Mouse (Mus musculus) spleen, adult 10 weeks (tissue): ENCODE data around the gene Ankrd13b. TPM values are rescaled to one million over a fixed set of nuclear protein-coding genes. Genes with fewer than 3 reads are reported as not detected.

ENCODE experiments used
- polyA plus RNA-seq: library from polyadenylated mRNA; stranded (reverse); fragments of 350-450 nt; fragmentation: Illumina TruSeq; extraction: RNeasy Lipid Tissue Mini Kit (QIAGEN cat#74804); gene quantifications from one replicate; pipeline ENCODE4 v1.2.3, GENCODE M21; 2015; ENCODE audit warnings: low replicate concordance; ENCODE audit not compliant: insufficient read depth

Ankrd13b gene
- polyA plus RNA-seq = 1.0 TPM

DNA sequence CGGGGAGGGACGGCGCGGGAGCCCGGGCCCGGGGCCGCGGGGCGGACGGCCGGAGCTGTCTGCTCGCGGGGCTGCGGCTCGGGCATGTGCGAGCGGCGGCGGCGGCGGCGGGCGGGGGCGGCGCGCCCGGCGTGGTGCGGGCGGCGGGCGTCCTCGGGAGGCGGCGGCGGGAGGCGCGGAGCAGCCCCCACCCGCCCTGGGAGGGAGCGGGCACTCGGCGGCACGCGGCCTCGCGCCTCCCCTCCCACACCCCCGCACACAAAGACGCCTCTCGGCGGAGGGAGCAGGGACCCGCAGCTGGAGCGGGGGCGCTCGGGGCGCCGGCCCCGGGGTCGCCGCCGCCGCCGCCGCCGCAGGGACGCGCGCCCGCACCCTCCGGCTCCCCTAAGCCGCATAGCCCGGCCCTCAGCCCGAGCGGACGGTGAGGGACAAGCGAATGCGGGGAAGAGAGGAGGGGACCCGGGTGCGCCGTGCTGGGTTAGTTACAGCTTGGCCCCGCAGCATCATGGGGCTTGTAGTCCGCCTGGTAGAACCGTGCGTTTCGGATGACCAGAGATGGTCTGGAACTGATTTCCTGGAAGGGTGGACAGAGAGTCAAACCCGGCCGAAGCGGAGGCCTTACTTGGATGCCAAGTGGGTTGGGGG lies at the start of gene Ankrd13b:
Gene Ankrd13b (minus strand): TSS at position 88 of the 645 bp plus-strand sequence.

DNA sequence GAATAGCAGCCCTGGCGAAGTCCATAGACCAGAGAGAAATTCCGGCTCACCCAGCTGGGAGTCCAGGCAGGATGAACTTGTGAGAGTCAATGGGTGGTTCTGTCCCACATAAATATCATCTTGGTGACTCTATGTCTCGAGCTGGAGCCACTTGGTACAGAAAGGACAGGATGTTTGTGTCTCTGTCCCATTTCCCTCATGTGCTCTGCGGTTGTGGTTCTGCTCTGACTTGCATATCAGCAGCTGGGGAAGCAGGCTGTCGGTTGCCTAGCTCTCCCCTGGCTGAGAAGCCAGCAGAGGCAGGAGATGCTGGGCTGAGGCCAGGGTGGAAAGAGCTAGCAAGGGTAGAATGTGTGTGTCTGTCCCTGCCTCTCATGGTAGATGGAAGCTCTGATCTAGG lies 29.6 kb upstream of the Ankrd13b start, which contains the start of gene Gm10392:
Gene Gm10392 (minus strand): TSS at position 156 of the 400 bp plus-strand sequence.

DNA sequence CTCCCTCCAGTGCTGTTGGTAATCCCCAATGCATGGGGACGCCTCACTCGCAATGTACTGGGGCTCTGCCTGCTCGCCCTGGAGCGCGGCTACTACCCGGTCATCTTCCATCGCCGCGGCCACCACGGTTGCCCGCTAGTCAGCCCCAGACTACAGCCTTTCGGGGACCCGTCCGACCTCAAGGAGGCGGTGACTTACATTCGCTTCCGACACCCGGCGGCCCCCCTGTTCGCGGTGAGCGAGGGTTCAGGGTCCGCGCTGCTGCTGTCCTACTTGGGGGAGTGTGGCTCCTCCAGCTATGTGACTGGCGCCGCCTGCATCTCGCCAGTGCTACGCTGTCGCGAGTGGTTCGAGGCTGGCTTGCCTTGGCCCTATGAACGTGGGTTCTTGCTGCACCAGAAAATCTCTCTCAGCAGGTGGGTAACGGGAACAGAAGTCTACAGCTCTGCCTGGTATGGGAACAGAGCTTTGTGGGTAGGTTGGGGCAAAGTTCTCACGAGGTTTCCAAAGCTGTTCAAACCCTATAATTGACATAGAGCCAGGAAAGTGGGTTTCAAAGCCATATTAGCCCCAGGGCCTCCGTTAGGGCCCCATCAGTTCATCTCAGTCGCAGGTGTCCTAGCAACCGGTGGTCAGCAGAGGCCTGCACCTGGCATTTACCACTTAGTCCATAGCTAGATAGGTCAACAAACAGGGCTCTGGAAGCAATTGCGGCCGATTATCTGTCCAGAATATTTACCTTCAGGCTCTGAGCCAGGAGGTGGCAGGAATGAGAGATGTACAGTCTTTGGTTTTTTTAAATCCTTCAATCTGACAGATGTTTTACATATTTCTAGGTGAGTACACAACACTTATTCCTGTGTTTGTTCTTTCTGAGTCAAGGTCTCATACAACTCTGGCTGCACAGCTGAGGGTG lies 26.4 kb upstream of the Ankrd13b start, which contains the start of gene Trp53i13:
Gene Trp53i13 (minus strand): TSS at position 344 of the 916 bp plus-strand sequence.

GRCm38 (mm10) chr11:77514832-77515636 lies 25.6 kb upstream of the Ankrd13b start, which contains the start of gene Abhd15:
Gene Abhd15 (plus strand): TSS chr11:77515121.

GRCm38 (mm10) chr11:77493512-77494343 lies 4.2 kb upstream of the Ankrd13b start, which contains the start of gene Git1:
Gene Git1 (plus strand): TSS chr11:77493562.

DNA sequence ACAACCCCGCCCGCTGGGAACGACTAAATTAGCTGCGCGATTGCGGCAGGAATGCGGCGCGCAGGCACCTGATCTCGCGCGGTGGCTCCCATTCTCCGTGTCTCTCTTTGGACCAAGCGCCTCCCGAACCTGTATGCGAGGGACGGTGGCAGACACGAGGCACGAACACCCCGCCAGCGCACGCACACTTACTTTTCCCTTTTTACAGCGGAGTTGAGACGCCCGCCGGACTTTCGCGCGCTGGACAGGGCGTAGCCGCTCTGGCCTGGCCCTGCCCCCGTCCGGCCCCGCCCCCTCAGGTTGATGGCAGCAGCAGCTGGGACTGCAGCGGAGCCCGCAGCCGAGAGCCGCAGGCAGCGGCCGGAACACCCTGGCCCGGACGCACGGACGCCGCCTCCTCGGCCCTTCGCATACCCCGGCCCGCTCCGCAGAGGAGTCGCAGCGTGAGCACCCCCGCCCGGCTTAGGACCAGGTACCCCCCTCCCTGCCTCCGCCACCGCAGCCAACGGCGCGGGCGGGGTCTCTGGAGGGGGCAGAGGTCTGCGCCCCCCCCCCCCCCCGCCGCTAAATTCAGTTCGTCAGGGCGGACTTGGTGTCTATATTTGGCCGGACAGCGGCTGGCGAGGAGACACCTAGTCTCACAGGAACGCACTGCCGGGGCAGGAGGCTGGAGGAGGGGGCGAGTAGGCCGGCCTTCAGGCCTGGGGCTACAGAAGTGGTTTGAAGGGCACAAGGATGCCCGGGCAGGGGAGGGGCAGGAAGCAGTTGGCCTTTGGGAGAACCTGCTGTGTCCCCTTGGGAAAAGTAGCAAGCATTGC lies 27.0 kb downstream of the Ankrd13b start, which contains the start of gene Coro6:
Gene Coro6 (plus strand): TSS at position 129 of the 818 bp plus-strand sequence.

Other genes starting within 250 kb of the Ankrd13b start
- 0.26 TPM for gene Coro6, start 27.3 kb downstream of the Ankrd13b start, polyA plus RNA-seq
- gene Git1, start 3.9 kb upstream of the Ankrd13b start, polyA plus RNA-seq = 11.2 TPM
- gene Abhd15, start 25.4 kb upstream of the Ankrd13b start, polyA plus RNA-seq = 3.5 TPM
- gene Trp53i13, start 26.3 kb upstream of the Ankrd13b start, polyA plus RNA-seq = 1.1 TPM
- 0.48 TPM for gene Gm10392, start 29.5 kb upstream of the Ankrd13b start, polyA plus RNA-seq
- gene Taok1, start 118.1 kb upstream of the Ankrd13b start, polyA plus RNA-seq = 45.2 TPM
- gene Nufip2, start 196.5 kb upstream of the Ankrd13b start, polyA plus RNA-seq = 80.8 TPM
- gene Cryba1, start 235.6 kb upstream of the Ankrd13b start, polyA plus RNA-seq = not detected